21 mouse cellular contexts compared by ENCODE assay signal in the genomic region with DNA sequence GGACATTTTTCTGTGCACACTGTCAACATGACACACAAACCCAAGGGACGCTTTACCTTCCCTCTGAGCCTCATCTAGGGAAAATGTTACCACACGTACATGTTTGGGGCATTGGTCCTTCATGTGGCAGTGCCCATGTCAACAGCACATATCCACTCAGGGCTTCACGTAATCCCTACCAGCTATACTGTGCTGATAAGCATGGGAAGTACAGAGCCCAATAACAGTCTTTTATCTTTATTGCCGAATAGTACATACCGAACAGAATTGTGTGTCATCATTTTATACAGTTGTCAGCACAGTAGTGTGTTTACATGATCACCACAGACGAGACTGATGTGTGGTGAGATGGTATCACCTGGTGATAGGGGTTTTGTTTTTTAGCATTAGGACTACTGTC. TPM values are rescaled to one million over a fixed set of nuclear protein-coding genes. Genes with fewer than 3 reads are reported as not detected.
DNase-seq lines count a peak whose midpoint lies in the region; ATAC-seq lines count a peak whose summit lies in the region.
"Had no signal": no experiment of that assay in that cellular context is flagged by ENCODE, and none has a peak within 500 bp of the region (broad histone marks: within the 10 kb centered on the region; RNA-seq: fewer than 3 reads in every experiment).

No protein-coding gene starts in this region.

- no peak for DNase-seq in liver, embryonic 13.5 days
- DNase-seq in layer of hippocampus, postnatal 14 days (ENCODE audit: low spot score in 2 of 2) = no peak
- DNase-seq: adrenal gland, adult 8-10 months; adrenal gland, postnatal 25 days; cerebellum, adult 18-20 months; cerebellum, adult 9-10 months; cerebellum, postnatal 14 days; gastrocnemius, postnatal 10 days; gastrocnemius, postnatal 36 days; heart, postnatal 14 days had no signal

- no peaks in the 10 kb centered on the region for H3K9me3 ChIP-seq in liver, embryonic 13.5 days (replicated peaks)
- no peaks in the 10 kb centered on the region for H3K9me3 ChIP-seq in liver, embryonic 12.5 days (replicated peaks)
- no peaks in the 10 kb centered on the region for H3K9me3 ChIP-seq in intestine, embryonic 15.5 days
- no peaks in the 10 kb centered on the region for H3K9me3 ChIP-seq in intestine, embryonic 16.5 days (ENCODE audit: control insufficient read depth, low read length)
- H3K9me3 ChIP-seq: forebrain, embryonic 10.5 days; forebrain, embryonic 13.5 days; heart, embryonic 13.5 days; hindbrain, embryonic 12.5 days; hindbrain, embryonic 15.5 days had no signal

- no peaks in the 10 kb centered on the region for H3K27me3 ChIP-seq in liver, embryonic 13.5 days
- no peaks in the 10 kb centered on the region for H3K27me3 ChIP-seq in liver, embryonic 12.5 days (replicated peaks)
- H3K27me3 ChIP-seq in intestine, embryonic 15.5 days (replicated peaks) = no peaks in the 10 kb centered on the region
- H3K27me3 ChIP-seq in intestine, embryonic 16.5 days (replicated peaks; ENCODE audit: control insufficient read depth, insufficient read depth, low read length) = no peaks in the 10 kb centered on the region
- H3K27me3 ChIP-seq: forebrain, embryonic 13.5 days; heart, embryonic 13.5 days; hindbrain, embryonic 12.5 days; hindbrain, embryonic 15.5 days had no signal

- no peak overlapping the region for H3K9ac ChIP-seq in liver, embryonic 13.5 days
- no peak overlapping the region for H3K9ac ChIP-seq in liver, embryonic 12.5 days
- no peak overlapping the region for H3K9ac ChIP-seq in intestine, embryonic 15.5 days
- no peak overlapping the region for H3K9ac ChIP-seq in intestine, embryonic 16.5 days (ENCODE audit: low read depth, low read length)
- H3K9ac ChIP-seq: forebrain, embryonic 13.5 days; heart, embryonic 13.5 days; hindbrain, embryonic 12.5 days; hindbrain, embryonic 15.5 days had no signal

- H3K27ac ChIP-seq in liver, embryonic 13.5 days = no peak overlapping the region
- H3K27ac ChIP-seq in liver, embryonic 12.5 days = no peak overlapping the region
- no peak overlapping the region for H3K27ac ChIP-seq in intestine, embryonic 15.5 days
- no peak overlapping the region for H3K27ac ChIP-seq in intestine, embryonic 16.5 days (ENCODE audit: low read length)
- H3K27ac ChIP-seq: forebrain, embryonic 10.5 days; forebrain, embryonic 13.5 days; heart, embryonic 13.5 days; hindbrain, embryonic 12.5 days; hindbrain, embryonic 15.5 days had no signal

- H3K4me3 ChIP-seq in liver, embryonic 13.5 days (replicated peaks) = no peak overlapping the region
- H3K4me3 ChIP-seq in liver, embryonic 12.5 days = no peak overlapping the region
- no peak overlapping the region for H3K4me3 ChIP-seq in intestine, embryonic 15.5 days (replicated peaks)
- H3K4me3 ChIP-seq in intestine, embryonic 16.5 days (ENCODE audit: low read length) = no peak overlapping the region
- H3K4me3 ChIP-seq: forebrain, embryonic 10.5 days; forebrain, embryonic 13.5 days; heart, embryonic 13.5 days; hindbrain, embryonic 12.5 days; hindbrain, embryonic 15.5 days had no signal

- H3K4me1 ChIP-seq in liver, embryonic 13.5 days (replicated peaks) = peaks cover 37% of the 10 kb centered on the region
- peaks cover 49% of the 10 kb centered on the region for H3K4me1 ChIP-seq in liver, embryonic 12.5 days
- H3K4me1 ChIP-seq in intestine, embryonic 15.5 days (replicated peaks) = peaks cover 10% of the 10 kb centered on the region
- H3K4me1 ChIP-seq in intestine, embryonic 16.5 days (ENCODE audit: control insufficient read depth, insufficient read depth, low read length) = peaks cover 11% of the 10 kb centered on the region

- 58% methylated on average over 6 of the region's 6 CpGs for WGBS in liver, embryonic 13.5 days (ENCODE audit: insufficient replicate concordance)
- 70% methylated on average over 6 of the region's 6 CpGs for WGBS in liver, embryonic 12.5 days (ENCODE audit: insufficient replicate concordance)
- 72% methylated on average over 6 of the region's 6 CpGs for WGBS in intestine, embryonic 15.5 days
- 72% methylated on average over 6 of the region's 6 CpGs for WGBS in intestine, embryonic 16.5 days

- H3K4me2 ChIP-seq in liver, embryonic 13.5 days = no peak overlapping the region
- no peak overlapping the region for H3K4me2 ChIP-seq in liver, embryonic 12.5 days
- H3K4me2 ChIP-seq in intestine, embryonic 15.5 days (replicated peaks) = no peak overlapping the region
- H3K4me2 ChIP-seq in intestine, embryonic 16.5 days (ENCODE audit: low read depth, low read length) = no peak overlapping the region
- H3K4me2 ChIP-seq: forebrain, embryonic 13.5 days; heart, embryonic 13.5 days; hindbrain, embryonic 12.5 days; hindbrain, embryonic 15.5 days had no signal

- ATAC-seq in liver, embryonic 13.5 days (ENCODE audit: low read depth) = peak; percentile 38; the same call in 1 of the 2 replicates
- ATAC-seq in liver, embryonic 12.5 days = no peak
- peak; percentile 13; the same call in 1 of the 2 replicates for ATAC-seq in intestine, embryonic 15.5 days
- peak; percentile 22; the same call in 1 of the 2 replicates for ATAC-seq in intestine, embryonic 16.5 days
- ATAC-seq in megakaryocyte-erythroid progenitor cell, adult 5-6 weeks (replicated peaks; ENCODE audit: low FRiP score, low TSS enrichment, poor library complexity, severe bottlenecking) = peak; percentile 64
- ATAC-seq: CD4-positive, CD25-positive, alpha-beta regulatory T cell, adult 4 months; forebrain, embryonic 13.5 days; forebrain, embryonic 16.5 days had no signal

- peaks cover 19% of the 10 kb centered on the region for H3K36me3 ChIP-seq in liver, embryonic 13.5 days
- H3K36me3 ChIP-seq in liver, embryonic 12.5 days = peaks cover 32% of the 10 kb centered on the region
- peaks cover 7% of the 10 kb centered on the region; the same call in 1 of the 2 replicates for H3K36me3 ChIP-seq in intestine, embryonic 15.5 days
- H3K36me3 ChIP-seq in intestine, embryonic 16.5 days (ENCODE audit: control insufficient read depth, insufficient read depth, low read length) = peaks cover 3% of the 10 kb centered on the region; the same call in 1 of the 2 replicates

RNA-seq across cellular contexts. Expression of a gene that starts 5.9 kb away (rescaled TPM):
- polyA plus RNA-seq in liver, embryonic 13.5 days (2015; fragmentation: Nextera tagmentation; extraction: Ambion mirVana) = 2.2 and 2.6 TPM in 2 replicates
- polyA plus RNA-seq in liver, embryonic 12.5 days (2016; fragmentation: Nextera tagmentation; extraction: Ambion mirVana) = 5.1 and 5.2 TPM in 2 replicates
- polyA plus RNA-seq in intestine, embryonic 15.5 days (2015; fragmentation: Nextera tagmentation; extraction: Ambion mirVana) = 8.2 and 8.4 TPM in 2 replicates
- polyA plus RNA-seq in intestine, embryonic 16.5 days (2015; fragmentation: Nextera tagmentation; extraction: Ambion mirVana) = 5.7 and 7.3 TPM in 2 replicates
- 18.3 and 21.3 TPM in 2 replicates for total RNA-seq in megakaryocyte-erythroid progenitor cell, adult 5-6 weeks (2014; fragmentation: Nextera tagmentation)
- 13.5 and 15.8 TPM in 2 replicates for total RNA-seq in megakaryocyte-erythroid progenitor cell, adult 5-6 weeks (2017)
- 10 to 100 TPM; 46.5 to 47.4 TPM for total RNA-seq in layer of hippocampus, postnatal 14 days (2021)

RNA-seq across cellular contexts. Expression of a gene that starts 6.0 kb away (rescaled TPM):
- polyA plus RNA-seq in liver, embryonic 13.5 days (2015; fragmentation: Nextera tagmentation; extraction: Ambion mirVana) = 112 and 121 TPM in 2 replicates
- 115 and 121 TPM in 2 replicates for polyA plus RNA-seq in liver, embryonic 12.5 days (2016; fragmentation: Nextera tagmentation; extraction: Ambion mirVana)
- 114 TPM in 2 replicates for polyA plus RNA-seq in intestine, embryonic 15.5 days (2015; fragmentation: Nextera tagmentation; extraction: Ambion mirVana)
- polyA plus RNA-seq in intestine, embryonic 16.5 days (2015; fragmentation: Nextera tagmentation; extraction: Ambion mirVana) = 105 and 112 TPM in 2 replicates
- 75.4 and 83.6 TPM in 2 replicates for total RNA-seq in megakaryocyte-erythroid progenitor cell, adult 5-6 weeks (2014; fragmentation: Nextera tagmentation)
- 106 and 110 TPM in 2 replicates for total RNA-seq in megakaryocyte-erythroid progenitor cell, adult 5-6 weeks (2017)
- total RNA-seq in layer of hippocampus, postnatal 14 days (2021) = 100 to 1,000 TPM; 145 TPM

RNA-seq across cellular contexts. Expression of a gene that starts 19.6 kb away (rescaled TPM):
- 39.0 and 44.7 TPM in 2 replicates for polyA plus RNA-seq in liver, embryonic 13.5 days (2015; fragmentation: Nextera tagmentation; extraction: Ambion mirVana)
- 40.8 and 43.2 TPM in 2 replicates for polyA plus RNA-seq in liver, embryonic 12.5 days (2016; fragmentation: Nextera tagmentation; extraction: Ambion mirVana)
- 48.9 and 51.2 TPM in 2 replicates for polyA plus RNA-seq in intestine, embryonic 15.5 days (2015; fragmentation: Nextera tagmentation; extraction: Ambion mirVana)
- 36.9 and 39.5 TPM in 2 replicates for polyA plus RNA-seq in intestine, embryonic 16.5 days (2015; fragmentation: Nextera tagmentation; extraction: Ambion mirVana)
- total RNA-seq in megakaryocyte-erythroid progenitor cell, adult 5-6 weeks (2014; fragmentation: Nextera tagmentation) = 53.1 and 54.8 TPM in 2 replicates
- total RNA-seq in megakaryocyte-erythroid progenitor cell, adult 5-6 weeks (2017) = 23.9 and 64.8 TPM in 2 replicates
- 1 to 10 TPM; 4.1 to 4.7 TPM for total RNA-seq in layer of hippocampus, postnatal 14 days (2021)

RNA-seq across cellular contexts. Expression of a gene that starts 38.9 kb away (rescaled TPM):
- 33.9 and 43.6 TPM in 2 replicates for polyA plus RNA-seq in liver, embryonic 13.5 days (2015; fragmentation: Nextera tagmentation; extraction: Ambion mirVana)
- 41.1 and 42.1 TPM in 2 replicates for polyA plus RNA-seq in liver, embryonic 12.5 days (2016; fragmentation: Nextera tagmentation; extraction: Ambion mirVana)
- polyA plus RNA-seq in intestine, embryonic 15.5 days (2015; fragmentation: Nextera tagmentation; extraction: Ambion mirVana) = 52.6 and 57.9 TPM in 2 replicates
- polyA plus RNA-seq in intestine, embryonic 16.5 days (2015; fragmentation: Nextera tagmentation; extraction: Ambion mirVana) = 54.2 and 60.4 TPM in 2 replicates
- 39.7 and 87.9 TPM in 2 replicates for total RNA-seq in megakaryocyte-erythroid progenitor cell, adult 5-6 weeks (2014; fragmentation: Nextera tagmentation)
- total RNA-seq in megakaryocyte-erythroid progenitor cell, adult 5-6 weeks (2017) = 56.3 and 70.3 TPM in 2 replicates
- 10 to 100 TPM; 14.1 to 15.0 TPM for total RNA-seq in layer of hippocampus, postnatal 14 days (2021)
